Mouse (Mus musculus) MEL (cell line): ENCODE measurements around the gene Slc23a2. TPM values are rescaled to one million over a fixed set of nuclear protein-coding genes. Genes with fewer than 3 reads are reported as not detected.
A peak's percentile ranks its signal among the peaks of the same experiment; 100 is the strongest.

Experiments
- DNase-seq: peaks from one replicate; pipeline ENCODE4 v3.0.0; 2011; ENCODE audit warnings: low read depth, low spot score
- H3K27ac ChIP-seq: 2 replicates; pipeline ENCODE4 v1.5.1; 2012; ENCODE audit warnings: low read depth, mild to moderate bottlenecking, control low read depth, low read length, moderate library complexity; ENCODE audit not compliant: control insufficient read depth
- H3K27me3 ChIP-seq, 2 experiments: fragments of 150-350 bp in 1 of 2; sonication (generic) in 1 of 2; 2 replicates each; pipeline ENCODE4 v1.6.1; 2012; ENCODE audit warnings: low read length in 2 of 2, mild to moderate bottlenecking in 2 of 2, improper control_type of control experiment in 1 of 2, moderate library complexity in 1 of 2; ENCODE audit not compliant: insufficient read depth in 2 of 2, control insufficient read depth in 1 of 2
- H3K36me3 ChIP-seq, 2 experiments: 2 replicates each; pipeline ENCODE4 v1.6.1; 2012 to 2014; ENCODE audit warnings: low read length in 2 of 2, improper control_type of control experiment in 1 of 2, inconsistent platforms in 1 of 2, mild to moderate bottlenecking in 1 of 2; ENCODE audit not compliant: insufficient read depth in 2 of 2, control insufficient read depth in 1 of 2
- H3K4me1 ChIP-seq, 2 experiments: fragments of 150-350 bp in 1 of 2; sonication (generic) in 1 of 2; 2 replicates each; pipeline ENCODE4 v1.6.1; 2012; ENCODE audit warnings: low read length in 2 of 2, improper control_type of control experiment in 1 of 2, mild to moderate bottlenecking in 1 of 2; ENCODE audit not compliant: insufficient read depth in 2 of 2, control insufficient read depth in 1 of 2
- H3K4me3 ChIP-seq, 2 experiments: fragments of 150-350 bp in 1 of 2; sonication (generic) in 1 of 2; 2 replicates each; pipeline ENCODE4 v1.5.1; 2012; ENCODE audit warnings: low read depth in 2 of 2, low read length in 2 of 2, mild to moderate bottlenecking in 2 of 2, moderate library complexity in 2 of 2, control low read depth in 1 of 2, improper control_type of control experiment in 1 of 2; ENCODE audit not compliant: control insufficient read depth in 1 of 2, insufficient read depth in 1 of 2
- H3K79me2 ChIP-seq: 2 replicates; pipeline ENCODE4 v1.6.1; 2012; ENCODE audit warnings: mild to moderate bottlenecking, low read length, moderate library complexity; ENCODE audit not compliant: control insufficient read depth, poor library complexity, insufficient read depth
- H3K9ac ChIP-seq: 2 replicates; pipeline ENCODE4 v1.6.1; 2012; ENCODE audit warnings: low read depth, mild to moderate bottlenecking, control low read depth, low read length, moderate library complexity; ENCODE audit not compliant: control insufficient read depth, poor library complexity, severe bottlenecking
- H3K9me3 ChIP-seq: fragments of 150-350 bp; sonication (generic); replicated peaks from 2 replicates; pipeline ENCODE4 v1.6.1; 2012; ENCODE audit warnings: mild to moderate bottlenecking, low read length, improper control_type of control experiment, moderate library complexity; ENCODE audit not compliant: insufficient read depth
- BHLHE40 ChIP-seq: IDR thresholded peaks from 2 replicates; pipeline ENCODE4 v1.6.1; 2012; ENCODE audit warnings: low read depth, mild to moderate bottlenecking, inconsistent platforms, low read length, improper control_type of control experiment, borderline replicate concordance
- CHD1 ChIP-seq: IDR thresholded peaks from 2 replicates; pipeline ENCODE4 v1.6.1; 2012; ENCODE audit warnings: low read depth, mild to moderate bottlenecking, inconsistent platforms, low read length, improper control_type of control experiment
- CHD2 ChIP-seq: IDR thresholded peaks from 2 replicates; pipeline ENCODE4 v1.6.1; 2011; ENCODE audit warnings: low read length, improper control_type of control experiment
- CTCF ChIP-seq, 3 experiments: IDR thresholded peaks in 2 of 3; conservative IDR thresholded peaks in 1 of 3; 2 replicates each; pipeline ENCODE4 v1.5.1; 2011 to 2012; ENCODE audit warnings: low read length in 3 of 3, low read depth in 2 of 3, mild to moderate bottlenecking in 2 of 3, improper control_type of control experiment in 1 of 3, inconsistent platforms in 1 of 3, mixed read lengths in 1 of 3, moderate library complexity in 1 of 3; ENCODE audit not compliant: control insufficient read depth in 1 of 3, insufficient read depth in 1 of 3, poor library complexity in 1 of 3, severe bottlenecking in 1 of 3
- E2F4 ChIP-seq: IDR thresholded peaks from 2 replicates; pipeline ENCODE4 v1.6.1; 2011; ENCODE audit warnings: low read depth, low read length, improper control_type of control experiment, borderline replicate concordance
- ELF1 ChIP-seq: IDR thresholded peaks from 2 replicates; pipeline ENCODE4 v1.6.1; 2014; ENCODE audit warnings: low read depth, mild to moderate bottlenecking, inconsistent platforms, low read length, improper control_type of control experiment, moderate library complexity
- EP300 ChIP-seq, 2 experiments: IDR thresholded peaks; 2 replicates each; pipeline ENCODE4 v1.6.1; 2011; ENCODE audit warnings: improper control_type of control experiment in 2 of 2, low read length in 2 of 2, low read depth in 1 of 2, mild to moderate bottlenecking in 1 of 2
- ETS1 ChIP-seq: IDR thresholded peaks from 2 replicates; pipeline ENCODE4 v1.6.1; 2012; ENCODE audit warnings: low read depth, mild to moderate bottlenecking, inconsistent platforms, low read length, improper control_type of control experiment, moderate library complexity
- GABPA ChIP-seq: IDR thresholded peaks from 2 replicates; pipeline ENCODE4 v1.6.1; 2012; ENCODE audit warnings: low read depth, mild to moderate bottlenecking, inconsistent platforms, low read length, improper control_type of control experiment, moderate library complexity
- GATA1 ChIP-seq: IDR thresholded peaks from 2 replicates; pipeline ENCODE4 v1.6.1; 2011; ENCODE audit warnings: low read depth, low read length, improper control_type of control experiment
- HCFC1 ChIP-seq: IDR thresholded peaks from 2 replicates; pipeline ENCODE4 v1.6.1; 2012; ENCODE audit warnings: low read depth, mild to moderate bottlenecking, inconsistent platforms, low read length, improper control_type of control experiment, moderate library complexity
- JUND ChIP-seq: IDR thresholded peaks from 2 replicates; pipeline ENCODE4 v1.6.1; 2011; ENCODE audit warnings: low read depth, mild to moderate bottlenecking, improper control_type of control experiment, low read length
- KAT2A ChIP-seq: conservative IDR thresholded peaks from 2 replicates; pipeline ENCODE4 v1.6.1; 2012; ENCODE audit warnings: low read depth, low read length, improper control_type of control experiment, inconsistent platforms
- MAFK ChIP-seq: IDR thresholded peaks from 2 replicates; pipeline ENCODE4 v1.6.1; 2011; ENCODE audit warnings: low read depth, mild to moderate bottlenecking, low read length, improper control_type of control experiment, borderline replicate concordance
- MAX ChIP-seq: IDR thresholded peaks from 2 replicates; pipeline ENCODE4 v1.6.1; 2011; ENCODE audit warnings: low read length, improper control_type of control experiment
- MAZ ChIP-seq: IDR thresholded peaks from 2 replicates; pipeline ENCODE4 v1.6.1; 2012; ENCODE audit warnings: low read depth, mild to moderate bottlenecking, inconsistent platforms, low read length, improper control_type of control experiment
- MEF2A ChIP-seq: IDR thresholded peaks from 2 replicates; pipeline ENCODE4 v1.6.1; 2014; ENCODE audit warnings: low read depth, mild to moderate bottlenecking, inconsistent platforms, low read length, improper control_type of control experiment; ENCODE audit not compliant: poor library complexity, insufficient replicate concordance, severe bottlenecking; ENCODE audit errors: extremely low read depth
- MXI1 ChIP-seq: IDR thresholded peaks from 2 replicates; pipeline ENCODE4 v1.6.1; 2011; ENCODE audit warnings: mild to moderate bottlenecking, low read depth, low read length, improper control_type of control experiment
- MYB ChIP-seq: IDR thresholded peaks from 2 replicates; pipeline ENCODE4 v1.6.1; 2011; ENCODE audit warnings: mild to moderate bottlenecking, low read depth, low read length, improper control_type of control experiment
- MYC ChIP-seq: IDR thresholded peaks from 2 replicates; pipeline ENCODE4 v1.6.1; 2011; ENCODE audit warnings: low read depth, mild to moderate bottlenecking, low read length, improper control_type of control experiment, moderate library complexity
- NELFE ChIP-seq: IDR thresholded peaks from 2 replicates; pipeline ENCODE4 v1.6.1; 2011; ENCODE audit warnings: low read depth, low read length, improper control_type of control experiment
- NRF1 ChIP-seq: IDR thresholded peaks from 2 replicates; pipeline ENCODE4 v1.6.1; 2014; ENCODE audit warnings: low read depth, mild to moderate bottlenecking, inconsistent platforms, low read length, improper control_type of control experiment, moderate library complexity; ENCODE audit not compliant: poor library complexity, insufficient read depth, severe bottlenecking
- POLR2A ChIP-seq, 2 experiments: IDR thresholded peaks; 2 replicates each; pipeline ENCODE4 v1.6.1; 2011 to 2012; ENCODE audit warnings: low read length in 2 of 2, mild to moderate bottlenecking in 2 of 2, control low read depth in 1 of 2, improper control_type of control experiment in 1 of 2, low read depth in 1 of 2, moderate library complexity in 1 of 2; ENCODE audit not compliant: control insufficient read depth in 1 of 2, insufficient read depth in 1 of 2, poor library complexity in 1 of 2
- POLR2AphosphoS2 ChIP-seq: IDR thresholded peaks from 2 replicates; pipeline ENCODE4 v1.6.1; 2011; ENCODE audit warnings: low read length, improper control_type of control experiment
- POLR2AphosphoS5 ChIP-seq: IDR thresholded peaks from 2 replicates; pipeline ENCODE4 v1.6.1; 2012; ENCODE audit warnings: low read depth, borderline replicate concordance, mild to moderate bottlenecking, inconsistent platforms, low read length, moderate library complexity, mixed read lengths
- RAD21 ChIP-seq: IDR thresholded peaks from 2 replicates; pipeline ENCODE4 v1.6.1; 2011; ENCODE audit warnings: mild to moderate bottlenecking, low read depth, low read length, improper control_type of control experiment
- RCOR1 ChIP-seq: IDR thresholded peaks from 2 replicates; pipeline ENCODE4 v1.6.1; 2012; ENCODE audit warnings: low read depth, mild to moderate bottlenecking, inconsistent platforms, low read length, improper control_type of control experiment
- SIN3A ChIP-seq: IDR thresholded peaks from 2 replicates; pipeline ENCODE4 v1.6.1; 2012; ENCODE audit warnings: low read length, improper control_type of control experiment, inconsistent platforms
- SMC3 ChIP-seq: IDR thresholded peaks from 2 replicates; pipeline ENCODE4 v1.6.1; 2011; ENCODE audit warnings: low read depth, low read length, improper control_type of control experiment
- TAL1 ChIP-seq: IDR thresholded peaks from 2 replicates; pipeline ENCODE4 v1.6.1; 2012; ENCODE audit warnings: mild to moderate bottlenecking, inconsistent platforms, low read length, moderate library complexity, mixed read lengths
- TBP ChIP-seq: IDR thresholded peaks from 2 replicates; pipeline ENCODE4 v1.8.0; 2011; ENCODE audit warnings: low read depth, low read length, improper control_type of control experiment
- TCF12 ChIP-seq: IDR thresholded peaks from 2 replicates; pipeline ENCODE4 v1.6.1; 2014; ENCODE audit warnings: low read depth, mild to moderate bottlenecking, inconsistent platforms, low read length, improper control_type of control experiment, moderate library complexity
- UBTF ChIP-seq: IDR thresholded peaks from 2 replicates; pipeline ENCODE4 v1.6.1; 2012; ENCODE audit warnings: low read depth, mild to moderate bottlenecking, inconsistent platforms, low read length, improper control_type of control experiment, moderate library complexity, borderline replicate concordance; ENCODE audit not compliant: insufficient read depth
- USF2 ChIP-seq, 2 experiments: IDR thresholded peaks; 2 replicates each; pipeline ENCODE4 v1.6.1; 2011 to 2012; ENCODE audit warnings: improper control_type of control experiment in 2 of 2, low read length in 2 of 2, borderline replicate concordance in 1 of 2, inconsistent platforms in 1 of 2, low read depth in 1 of 2, mild to moderate bottlenecking in 1 of 2; ENCODE audit not compliant: insufficient read depth in 1 of 2
- ZC3H11A ChIP-seq: IDR thresholded peaks from 2 replicates; pipeline ENCODE4 v1.6.1; 2012; ENCODE audit warnings: low read depth, mild to moderate bottlenecking, inconsistent platforms, low read length, improper control_type of control experiment
- ZKSCAN1 ChIP-seq: IDR thresholded peaks from 2 replicates; pipeline ENCODE4 v1.6.1; 2012; ENCODE audit warnings: low read depth, mild to moderate bottlenecking, inconsistent platforms, low read length, improper control_type of control experiment, moderate library complexity
- ZMIZ1 ChIP-seq: IDR thresholded peaks from 2 replicates; pipeline ENCODE4 v1.6.1; 2012; ENCODE audit warnings: low read depth, mild to moderate bottlenecking, inconsistent platforms, low read length, improper control_type of control experiment, moderate library complexity
- ZNF384 ChIP-seq: IDR thresholded peaks from 2 replicates; pipeline ENCODE4 v1.6.1; 2012; ENCODE audit warnings: low read depth, mild to moderate bottlenecking, inconsistent platforms, low read length, improper control_type of control experiment
- polyA plus RNA-seq, 2 experiments: library from polyadenylated mRNA; stranded (reverse) in 1 of 2; unstranded in 1 of 2; fragments of >175 nt in 1 of 2; fragments of >200 nt in 1 of 2; gene quantifications; 2 replicates each; pipeline versions ENCODE4 v1.2.1 to v1.2.4; 2012; ENCODE audit warnings: low replicate concordance in 2 of 2, low read depth in 1 of 2; ENCODE audit not compliant: insufficient read length in 2 of 2, insufficient read depth in 1 of 2, missing spikeins in 1 of 2
- total RNA-seq: library from RNA; depleted of rRNA; stranded (reverse); fragments of 300-350 nt; gene quantifications from 2 replicates; pipeline ENCODE4 v1.2.3, GENCODE M21; 2012

The Slc23a2 gene
- total and polyA plus RNA-seq, 3 experiments: 7.9 to 10.3 TPM; not detected in 1

DNA sequence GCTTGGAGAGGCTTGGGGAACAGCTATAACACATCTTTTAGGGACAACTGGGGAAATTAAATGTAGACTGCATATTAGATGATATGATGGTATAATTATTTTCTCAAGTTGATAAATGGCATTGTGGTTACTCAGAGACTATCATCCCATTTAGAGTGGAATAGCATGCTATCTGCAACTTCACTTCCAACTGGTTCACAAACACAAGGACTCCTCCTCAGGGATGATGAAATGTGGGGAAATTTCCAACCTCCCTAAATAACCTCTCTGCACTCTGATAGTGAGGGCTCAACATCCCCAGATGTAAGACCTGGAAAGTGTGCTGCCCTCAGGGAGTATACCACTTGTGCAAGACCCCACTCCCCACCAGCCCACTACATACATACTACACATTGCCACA is 60.1 kb downstream of the Slc23a2 start:
- H3K9me3 ChIP-seq: no peaks in the 10 kb centered on the region
- H3K4me1 ChIP-seq: peaks cover 11 to 32% of the 10 kb centered on the region in 2 experiments; a peak in 2 of 4 replicates
- H3K36me3 ChIP-seq: peaks cover 0 to 13% of the 10 kb centered on the region in 2 experiments; a peak in 2 of 4 replicates
- no peak overlapping the region for H3K9ac ChIP-seq
- no peaks in the 10 kb centered on the region for H3K79me2 ChIP-seq
- DNase-seq: peak; percentile 54
- no peaks in the 10 kb centered on the region for H3K27me3 ChIP-seq
- 0 out of 4 replicates have a peak overlapping the region, but pooled peaks of 1 of the 2 experiments have one; percentile 2 for H3K4me3 ChIP-seq
- H3K27ac ChIP-seq: peak overlapping the region; percentile 67
- TF ChIP-seq POLR2AphosphoS2: no peak
- no peak for TF ChIP-seq CHD1
- TF ChIP-seq GATA1: no peak
- TF ChIP-seq TAL1: no peak
- TF ChIP-seq TBP: no peak
- TF ChIP-seq ZMIZ1: no peak
- no peak for TF ChIP-seq MAZ
- TF ChIP-seq POLR2A (IDR thresholded peaks at IDR 0.05; ENCODE audit: control insufficient read depth in 1 of 2, insufficient read depth in 1 of 2, low read depth in 1 of 2, low read length in 2 of 2, poor library complexity in 1 of 2): no peak
- TF ChIP-seq MYC: no peak
- TF ChIP-seq MAX: 0 out of 2 replicates have a peak, but pooled peaks have one; percentile 11
- TF ChIP-seq E2F4: no peak
- TF ChIP-seq SMC3: no peak
- TF ChIP-seq MXI1: peak; percentile 27; the same call in 1 of the 2 replicates
- TF ChIP-seq USF2 (IDR thresholded peaks at IDR 0.05; ENCODE audit: borderline replicate concordance in 1 of 2, insufficient read depth in 1 of 2, low read depth in 1 of 2, low read length in 2 of 2): no peak
- peak; percentile 64; the same call in 1 of the 2 replicates for TF ChIP-seq TCF12
- no peak for TF ChIP-seq NRF1
- TF ChIP-seq MEF2A: no peak
- no peak for TF ChIP-seq JUND
- TF ChIP-seq EP300 (IDR thresholded peaks at IDR 0.05; ENCODE audit: low read depth in 1 of 2, low read length in 2 of 2): peak; percentile 14 to 65; a peak in 1 of 4 replicates
- TF ChIP-seq ELF1: no peak
- no peak for TF ChIP-seq ZKSCAN1
- TF ChIP-seq RAD21: no peak
- TF ChIP-seq UBTF: no peak
- 0 out of 2 replicates have a peak, but pooled peaks have one; percentile 33 for TF ChIP-seq KAT2A
- no peak for TF ChIP-seq MAFK
- TF ChIP-seq MYB: no peak
- no peak for TF ChIP-seq CTCF (IDR thresholded peaks at IDR 0.05 in 2 of 3, conservative IDR thresholded peaks at IDR 0.05 in 1 of 3; ENCODE audit: control insufficient read depth in 1 of 3, insufficient read depth in 1 of 3, low read depth in 2 of 3, low read length in 3 of 3, poor library complexity in 1 of 3, severe bottlenecking in 1 of 3)
- no peak for TF ChIP-seq CHD2
- TF ChIP-seq BHLHE40: no peak
- no peak for TF ChIP-seq ZNF384
- TF ChIP-seq NELFE: no peak; the same call in 1 of the 2 replicates
- peak; percentile 46; the same call in 1 of the 2 replicates for TF ChIP-seq SIN3A
- TF ChIP-seq POLR2AphosphoS5: no peak
- TF ChIP-seq ZC3H11A: no peak
- no peak; the same call in 1 of the 2 replicates for TF ChIP-seq ETS1
- no peak for TF ChIP-seq HCFC1
- no peak for TF ChIP-seq RCOR1
- TF ChIP-seq GABPA: no peak
